Mouse (Mus musculus) limb, embryonic 10.5 days (tissue): ENCODE measurements around the gene Gm21190. TPM values are rescaled to one million over a fixed set of nuclear protein-coding genes. Genes with fewer than 3 reads are reported as not detected.
A peak's percentile ranks its signal among the peaks of the same experiment; 100 is the strongest.
"Not testable (repeated sequence)": the region's sequence is repeated elsewhere in the genome, so short reads cannot be mapped to it uniquely, and the experiment has no call there.

ENCODE experiments used
- DNase-seq: peaks from one replicate; pipeline ENCODE4 v3.0.0-alpha.2; 2017; ENCODE audit warnings: low spot score
- H3K27ac ChIP-seq: fragments of 300-500 bp; sonication (generic); 2 replicates; pipeline ENCODE4 v1.5.1; 2016; ENCODE audit warnings: mild to moderate bottlenecking
- H3K27me3 ChIP-seq: fragments of 300-500 bp; sonication (generic); 2 replicates; pipeline ENCODE4 v1.6.1; 2016; ENCODE audit warnings: low read depth, mild to moderate bottlenecking; ENCODE audit not compliant: poor library complexity, severe bottlenecking
- H3K36me3 ChIP-seq: fragments of 300-500 bp; sonication (generic); 2 replicates; pipeline ENCODE4 v1.6.1; 2016; ENCODE audit warnings: mild to moderate bottlenecking, moderate library complexity
- H3K4me1 ChIP-seq: fragments of 300-500 bp; sonication (generic); 2 replicates; pipeline ENCODE4 v1.6.1; 2016
- H3K4me3 ChIP-seq: fragments of 300-500 bp; sonication (generic); 2 replicates; pipeline ENCODE4 v1.5.1; 2016; ENCODE audit warnings: mild to moderate bottlenecking, moderate library complexity
- H3K9me3 ChIP-seq: fragments of 300-500 bp; sonication (generic); replicated peaks from 2 replicates; pipeline ENCODE4 v1.6.1; 2016; ENCODE audit warnings: mild to moderate bottlenecking
- WGBS: fragments of 180-500 bp; shearing (Covaris S2); methylation state at CpG from one replicate; pipeline ENCODE4 v1.1.7; 2016; 5-methylcytosine and 5-hydroxymethylcytosine counted together
- polyA plus RNA-seq: library from polyadenylated mRNA; unstranded; fragments of >200 nt; fragmentation: Nextera tagmentation; extraction: Ambion mirVana; gene quantifications from 2 replicates; pipeline ENCODE4 v1.2.1, GENCODE M21; 2016

Gm21190 gene
- polyA plus RNA-seq, 1 experiment from 2014 or later, result not detected

GRCm38 (mm10) chr5:15508460-15509451, 20.3 kb downstream of the Gm21190 start:
- not testable (repeated sequence) for H3K36me3 ChIP-seq, DNase-seq, H3K4me3 ChIP-seq, H3K27me3 ChIP-seq, H3K27ac ChIP-seq, H3K4me1 ChIP-seq
- WGBS, result 74% methylated on average over 6 of the region's 6 CpGs
- peaks cover 22% of the 10 kb centered on the region for H3K9me3 ChIP-seq

GRCm38 (mm10) chr5:15507757-15508459, 21.1 kb downstream of the Gm21190 start:
- peaks cover 23% of the 10 kb centered on the region for H3K9me3 ChIP-seq
- H3K36me3 ChIP-seq, H3K27ac ChIP-seq, H3K27me3 ChIP-seq, H3K4me1 ChIP-seq, H3K4me3 ChIP-seq: not testable (repeated sequence)
- peak; percentile 39 for DNase-seq
- WGBS, result 67% methylated on average over 6 of the region's 6 CpGs

GRCm38 (mm10) chr5:15507309-15507619, 21.8 kb downstream of the Gm21190 start:
- no peak for DNase-seq
- H3K27ac ChIP-seq, result no peak overlapping the region
- 82% methylated on average over 3 of the region's 3 CpGs for WGBS
- H3K4me1 ChIP-seq, result no peaks in the 10 kb centered on the region
- H3K36me3 ChIP-seq, result no peaks in the 10 kb centered on the region
- no peak overlapping the region for H3K4me3 ChIP-seq
- peaks cover 22% of the 10 kb centered on the region for H3K9me3 ChIP-seq
- no peaks in the 10 kb centered on the region for H3K27me3 ChIP-seq

- Histone ChIP-seq H3K4me1 (no peaks in the 10 kb centered on the region), H3K27ac (no peak overlapping the region), H3K36me3 (no peaks in the 10 kb centered on the region), H3K27me3 (no peaks in the 10 kb centered on the region), H3K9me3 (peaks cover 20% of the 10 kb centered on the region; the same call in 1 of the 2 replicates), H3K4me3 (peak overlapping the region; percentile 16; the same call in 1 of the 2 replicates)
- 54% methylated on average over 16 of the region's 16 CpGs for WGBS
- peak; percentile 64 for DNase-seq
These were observed 22.3 kb downstream of the Gm21190 start for GRCm38 (mm10) chr5:15506575-15507308.

- not testable (repeated sequence) for H3K27me3 ChIP-seq, H3K4me1 ChIP-seq, DNase-seq, H3K4me3 ChIP-seq, H3K27ac ChIP-seq, H3K36me3 ChIP-seq
- WGBS, result 42% methylated on average over 5 of the region's 5 CpGs
- H3K9me3 ChIP-seq, result peaks cover 14% of the 10 kb centered on the region; the same call in 1 of the 2 replicates
These were observed 30.1 kb downstream of the Gm21190 start for GRCm38 (mm10) chr5:15498774-15499400.

GRCm38 (mm10) chr5:15498350-15498749, 30.7 kb downstream of the Gm21190 start:
- H3K27me3 ChIP-seq, H3K4me3 ChIP-seq, DNase-seq, H3K36me3 ChIP-seq, H3K27ac ChIP-seq, H3K4me1 ChIP-seq: not testable (repeated sequence)
- H3K9me3 ChIP-seq, result peaks cover 16% of the 10 kb centered on the region; the same call in 1 of the 2 replicates
- WGBS, result 75% methylated on average over 3 of the region's 3 CpGs

GRCm38 (mm10) chr5:15490934-15491333, 38.1 kb downstream of the Gm21190 start:
- peak; percentile 25 for DNase-seq
- H3K27me3 ChIP-seq, H3K9me3 ChIP-seq, H3K4me3 ChIP-seq, H3K36me3 ChIP-seq, H3K4me1 ChIP-seq, H3K27ac ChIP-seq: not testable (repeated sequence)
- WGBS, result 70% methylated on average over 2 of the region's 2 CpGs

- 90% methylated on average over 5 of the region's 5 CpGs for WGBS
- no peaks in the 10 kb centered on the region for H3K27me3 ChIP-seq
- DNase-seq, result no peak
- H3K27ac ChIP-seq, result no peak overlapping the region
- H3K4me1 ChIP-seq, result no peaks in the 10 kb centered on the region
- no peak overlapping the region for H3K4me3 ChIP-seq
- no peaks in the 10 kb centered on the region for H3K36me3 ChIP-seq
- H3K9me3 ChIP-seq, result peaks cover 12% of the 10 kb centered on the region
These were observed 40.3 kb downstream of the Gm21190 start for GRCm38 (mm10) chr5:15488743-15489142.

- DNase-seq, result peak; percentile 15
- WGBS, result 30% methylated on average over 2 of the region's 2 CpGs
- H3K4me3 ChIP-seq, H3K27me3 ChIP-seq, H3K36me3 ChIP-seq, H3K4me1 ChIP-seq, H3K27ac ChIP-seq: not testable (repeated sequence)
- H3K9me3 ChIP-seq, result peaks cover 14% of the 10 kb centered on the region
These were observed 44.4 kb downstream of the Gm21190 start for GRCm38 (mm10) chr5:15484616-15485015.

- H3K9me3 ChIP-seq, result peaks cover 10% of the 10 kb centered on the region
- not testable (repeated sequence) for H3K4me1 ChIP-seq, H3K27ac ChIP-seq, H3K27me3 ChIP-seq, H3K4me3 ChIP-seq, H3K36me3 ChIP-seq
- peak; percentile 25 for DNase-seq
- 68% methylated on average over 4 of the region's 4 CpGs for WGBS
These were observed 45.4 kb downstream of the Gm21190 start for GRCm38 (mm10) chr5:15483576-15483975.

- not testable (repeated sequence) for H3K4me1 ChIP-seq, H3K27me3 ChIP-seq, H3K27ac ChIP-seq, H3K36me3 ChIP-seq, H3K4me3 ChIP-seq
- DNase-seq, result peak; percentile 8
- WGBS, result 64% methylated on average over 2 of the region's 2 CpGs
- H3K9me3 ChIP-seq, result peaks cover 14% of the 10 kb centered on the region
These were observed 46.2 kb downstream of the Gm21190 start for GRCm38 (mm10) chr5:15482815-15483214.

GRCm38 (mm10) chr5:15476423-15476822, 52.6 kb downstream of the Gm21190 start, which contains the start of gene Gm21149:
TSS of gene Gm21149 (minus strand) at chr5:15476523.
- WGBS, result 81% methylated on average over 1 of the region's 1 CpGs
- H3K27ac ChIP-seq, DNase-seq, H3K4me3 ChIP-seq, H3K36me3 ChIP-seq, H3K4me1 ChIP-seq, H3K27me3 ChIP-seq: not testable (repeated sequence)
- H3K9me3 ChIP-seq, result peaks cover 10% of the 10 kb centered on the region; the same call in 1 of the 2 replicates
